Mouse (Mus musculus) right cerebral cortex, postnatal 36 days (tissue): ENCODE results near the gene Tmprss3.

Experiments
- DNase-seq, 2 experiments: peaks; one replicate each; pipeline ENCODE4 v3.0.0; 2022; ENCODE audit warnings: low spot score in 2 of 2, mixed read lengths in 1 of 2

The Tmprss3 gene

GRCm38 (mm10) chr17:31136821-31137220, 62.0 kb downstream of the Tmprss3 start:
- DNase-seq: no peak

DNA sequence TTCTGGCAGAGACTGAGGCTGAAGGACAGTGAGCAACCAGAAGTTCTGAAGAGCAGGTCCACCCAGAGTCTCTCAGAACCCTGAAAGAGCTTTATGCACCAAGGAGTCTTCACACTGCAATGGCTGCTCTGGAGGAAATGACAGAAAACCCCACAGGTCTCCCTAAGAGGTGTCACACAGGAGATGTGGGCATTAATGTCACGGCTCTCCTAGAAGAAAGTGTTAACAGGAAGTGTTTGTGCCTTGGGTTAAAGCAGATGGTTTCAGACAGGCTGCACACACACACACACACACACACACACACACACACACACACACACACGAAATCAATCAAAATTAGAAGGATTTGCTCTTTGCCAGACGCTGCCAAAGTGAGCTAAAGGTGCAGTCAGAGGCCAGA, 62.5 kb downstream of the Tmprss3 start:
- DNase-seq: no peak

DNA sequence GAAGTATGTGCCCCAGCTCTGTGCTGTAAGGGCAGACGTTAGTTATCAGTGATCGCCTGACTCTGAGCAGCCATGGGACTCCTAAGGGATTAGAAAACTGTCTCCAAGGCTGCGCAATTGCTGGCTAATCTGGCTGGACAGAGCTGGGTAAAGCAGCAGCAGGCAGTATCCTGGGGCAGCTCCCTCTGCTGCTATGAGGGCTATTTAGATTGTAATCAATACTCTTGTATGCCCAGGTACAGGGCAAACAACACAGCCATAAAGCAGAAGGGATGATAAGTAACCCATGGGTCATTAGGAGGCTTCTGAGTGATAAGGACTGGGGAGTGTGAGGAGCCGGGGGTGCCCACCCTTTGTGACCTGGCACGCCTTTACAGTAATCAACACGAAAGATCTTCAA, 63.9 kb downstream of the Tmprss3 start:
- DNase-seq: no peak

GRCm38 (mm10) chr17:31133776-31134175, 65.0 kb downstream of the Tmprss3 start:
- no peak for DNase-seq

GRCm38 (mm10) chr17:31131269-31131821, 67.4 kb downstream of the Tmprss3 start:
- DNase-seq: peak; percentile 37 to 41

GRCm38 (mm10) chr17:31129452-31129851, 69.3 kb downstream of the Tmprss3 start, which contains the start of gene Tff3:
Tff3 (minus strand) TSS chr17:31129646.
- DNase-seq: no peak
